Mouse (Mus musculus) embryonic facial prominence, embryonic 15.5 days (tissue): ENCODE measurements around the gene Eif2ak4. TPM values are rescaled to one million over a fixed set of nuclear protein-coding genes. Genes with fewer than 3 reads are reported as not detected.

Experiments
- ATAC-seq: fragments of 200-750 bp; cut with Nextera tagmentation; 2 replicates; pipeline ENCODE4 v1.8.0; 2017; ENCODE audit warnings: low read depth, moderate TSS enrichment; ENCODE audit not compliant: insufficient number of reproducible peaks, low FRiP score, low TSS enrichment
- H3K27ac ChIP-seq: fragments of 300-500 bp; sonication (generic); replicated peaks from 2 replicates; pipeline ENCODE4 v1.5.1; 2015; ENCODE audit warnings: mild to moderate bottlenecking, inconsistent platforms
- H3K27me3 ChIP-seq: fragments of 300-500 bp; sonication (generic); 2 replicates; pipeline ENCODE4 v1.6.1; 2015; ENCODE audit warnings: inconsistent platforms
- H3K36me3 ChIP-seq: fragments of 300-500 bp; sonication (generic); 2 replicates; pipeline ENCODE4 v1.6.1; 2015; ENCODE audit warnings: mild to moderate bottlenecking, inconsistent platforms
- H3K4me1 ChIP-seq: fragments of 300-500 bp; sonication (generic); 2 replicates; pipeline ENCODE4 v1.6.1; 2015; ENCODE audit warnings: inconsistent platforms
- H3K4me2 ChIP-seq: fragments of 300-500 bp; sonication (generic); replicated peaks from 2 replicates; pipeline ENCODE4 v1.6.1; 2015; ENCODE audit warnings: mild to moderate bottlenecking, inconsistent platforms
- H3K4me3 ChIP-seq: fragments of 300-500 bp; sonication (generic); replicated peaks from 2 replicates; pipeline ENCODE4 v1.5.1; 2015; ENCODE audit warnings: mild to moderate bottlenecking, inconsistent platforms
- H3K9ac ChIP-seq: fragments of 300-500 bp; sonication (generic); 2 replicates; pipeline ENCODE4 v1.6.1; 2015; ENCODE audit warnings: inconsistent platforms
- H3K9me3 ChIP-seq: fragments of 300-500 bp; sonication (generic); replicated peaks from 2 replicates; pipeline ENCODE4 v1.6.1; 2016; ENCODE audit warnings: inconsistent platforms
- WGBS: fragments of 180-500 bp; shearing (Covaris S2); methylation state at CpG from one replicate; pipeline ENCODE4 v1.1.7; 2015; 5-methylcytosine and 5-hydroxymethylcytosine counted together
- polyA plus RNA-seq: library from polyadenylated mRNA; unstranded; fragments of >200 nt; fragmentation: Nextera tagmentation; extraction: Ambion mirVana; gene quantifications from 2 replicates; pipeline ENCODE4 v1.2.1, GENCODE M21; 2015

Gene Eif2ak4
- polyA plus RNA-seq, 1 experiment from 2014 or later: 9.7 TPM

GRCm38 (mm10) chr2:118511779-118512417 is 123.5 kb downstream of the Eif2ak4 start:
- Histone ChIP-seq H3K9ac (no peak overlapping the region), H3K4me2 (no peak overlapping the region), H3K27me3 (no peaks in the 10 kb centered on the region), H3K4me1 (peaks cover 36% of the 10 kb centered on the region), H3K36me3 (no peaks in the 10 kb centered on the region), H3K4me3 (no peak overlapping the region), H3K27ac (0 out of 2 replicates have a peak overlapping the region, but pooled peaks have one; percentile 7), H3K9me3 (no peaks in the 10 kb centered on the region)
- ATAC-seq: no peak
- WGBS: 52% methylated on average over 11 of the region's 11 CpGs

GRCm38 (mm10) chr2:118512418-118513377 is 124.3 kb downstream of the Eif2ak4 start:
- 76% methylated on average over 16 of the region's 16 CpGs for WGBS
- 0 out of 2 replicates have a peak overlapping the region, but pooled peaks have one; percentile 7 for H3K27ac ChIP-seq
- ATAC-seq: no peak

GRCm38 (mm10) chr2:118520042-118520933 is 131.9 kb downstream of the Eif2ak4 start:
- ATAC-seq: peak; percentile 77
- H3K4me3 ChIP-seq: no peak overlapping the region
- H3K27ac ChIP-seq: peak overlapping the region; percentile 72
- no peaks in the 10 kb centered on the region for H3K27me3 ChIP-seq
- H3K9me3 ChIP-seq: no peaks in the 10 kb centered on the region
- no peaks in the 10 kb centered on the region for H3K36me3 ChIP-seq
- H3K4me1 ChIP-seq: peaks cover 28% of the 10 kb centered on the region
- WGBS: 30% methylated on average over 9 of the region's 9 CpGs
- no peak overlapping the region for H3K9ac ChIP-seq
- no peak overlapping the region for H3K4me2 ChIP-seq

More at GRCm38 (mm10) chr2:118512418-118513377, 124.3 kb downstream of the Eif2ak4 start:
- H3K9me3 ChIP-seq: no peaks in the 10 kb centered on the region
- no peaks in the 10 kb centered on the region for H3K27me3 ChIP-seq
- no peak overlapping the region for H3K4me3 ChIP-seq
- H3K36me3 ChIP-seq: no peaks in the 10 kb centered on the region
- H3K4me1 ChIP-seq: peaks cover 36% of the 10 kb centered on the region
- no peak overlapping the region for H3K9ac ChIP-seq
- no peak overlapping the region for H3K4me2 ChIP-seq

GRCm38 (mm10) chr2:118522265-118522664 is 133.8 kb downstream of the Eif2ak4 start:
- Histone ChIP-seq H3K27ac (no peak overlapping the region), H3K4me1 (peaks cover 28% of the 10 kb centered on the region), H3K9me3 (no peaks in the 10 kb centered on the region), H3K4me3 (no peak overlapping the region), H3K36me3 (no peaks in the 10 kb centered on the region), H3K9ac (no peak overlapping the region), H3K4me2 (no peak overlapping the region), H3K27me3 (no peaks in the 10 kb centered on the region)
- no peak for ATAC-seq
- WGBS: 12% methylated on average over 2 of the region's 2 CpGs

- Histone ChIP-seq H3K4me3 (no peak overlapping the region), H3K9ac (no peak overlapping the region), H3K27me3 (no peaks in the 10 kb centered on the region), H3K9me3 (no peaks in the 10 kb centered on the region), H3K36me3 (no peaks in the 10 kb centered on the region), H3K4me1 (peaks cover 28% of the 10 kb centered on the region), H3K27ac (peak overlapping the region; percentile 58), H3K4me2 (no peak overlapping the region)
- 29% methylated on average over 5 of the region's 5 CpGs for WGBS
- no peak for ATAC-seq
These were observed 134.8 kb downstream of the Eif2ak4 start for GRCm38 (mm10) chr2:118523163-118523730.

- Histone ChIP-seq H3K4me3 (no peak overlapping the region), H3K27ac (no peak overlapping the region), H3K4me2 (no peak overlapping the region), H3K4me1 (peaks cover 35% of the 10 kb centered on the region), H3K27me3 (no peaks in the 10 kb centered on the region), H3K9me3 (no peaks in the 10 kb centered on the region), H3K36me3 (no peaks in the 10 kb centered on the region), H3K9ac (no peak overlapping the region)
- 76% methylated on average over 3 of the region's 3 CpGs for WGBS
- no peak for ATAC-seq
These were observed 136.4 kb downstream of the Eif2ak4 start for GRCm38 (mm10) chr2:118524811-118525210.

Other genes with a start within 250 kb of the Eif2ak4 start
- 1.2 and 2.6 TPM in 2 replicates for gene Fsip1, start 131.7 kb upstream of the Eif2ak4 start, polyA plus RNA-seq
- 0.58 and 0.73 TPM in 2 replicates for gene Gpr176, start 15.2 kb upstream of the Eif2ak4 start, polyA plus RNA-seq
- gene Srp14, start 91.1 kb downstream of the Eif2ak4 start, polyA plus RNA-seq: 258 and 285 TPM in 2 replicates
- gene Bmf, start 161.1 kb downstream of the Eif2ak4 start, polyA plus RNA-seq: 5.1 and 6.7 TPM in 2 replicates
- 58.3 and 60.6 TPM in 2 replicates for gene Bub1b, start 209.6 kb downstream of the Eif2ak4 start, polyA plus RNA-seq